Mouse (Mus musculus) adipocyte (in vitro differentiated cells): Measurements from ENCODE around the gene Map3k6.

Experiments
- DNase-seq: peaks from one replicate; pipeline ENCODE4 v3.0.0-alpha.2; 2016; ENCODE audit warnings: low spot score

The Map3k6 gene

DNA sequence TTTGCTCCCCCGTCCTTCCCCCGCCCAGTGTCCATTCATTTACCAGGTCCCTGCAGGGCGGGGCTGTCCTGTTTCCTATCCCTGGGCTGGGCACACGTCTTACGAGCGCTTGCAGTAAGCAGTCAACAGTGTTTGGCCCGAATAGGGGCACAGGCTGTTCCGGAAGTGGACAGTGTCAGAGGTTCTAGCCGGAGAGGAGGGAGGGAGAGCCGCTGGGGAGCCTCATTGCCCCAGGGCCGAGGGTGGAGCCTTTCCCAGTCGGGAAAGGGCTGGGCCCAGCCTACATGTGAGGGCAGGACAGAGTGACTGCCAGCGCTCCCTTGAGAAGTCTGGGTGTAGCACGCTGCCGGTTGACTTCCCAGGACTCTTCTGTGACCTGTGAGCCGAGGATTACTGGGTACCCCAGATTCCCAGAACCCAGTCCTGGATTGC is at the start of gene Map3k6:
Map3k6 (plus strand) TSS at position 329 of the 432 bp plus-strand sequence.
- peak; percentile 97 for DNase-seq

DNA sequence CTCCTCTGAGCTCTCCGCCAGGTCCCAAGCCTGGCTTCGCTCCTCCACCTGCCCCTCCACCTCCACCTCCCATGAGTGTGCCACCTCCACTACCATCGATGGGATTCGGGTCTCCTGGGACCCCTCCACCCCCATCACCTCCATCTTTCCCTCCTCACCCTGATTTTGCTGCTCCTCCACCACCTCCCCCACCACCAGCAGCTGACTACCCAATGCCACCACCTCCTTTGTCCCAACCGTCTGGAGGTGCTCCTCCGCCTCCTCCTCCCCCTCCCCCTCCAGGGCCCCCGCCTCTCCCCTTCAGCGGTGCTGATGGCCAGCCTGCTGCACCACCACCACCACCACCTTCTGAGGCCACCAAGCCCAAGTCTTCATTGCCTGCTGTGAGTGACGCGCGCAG is 46.1 kb upstream of the Map3k6 start:
- DNase-seq = no peak

GRCm38 (mm10) chr4:133195014-133195413 is 45.6 kb upstream of the Map3k6 start:
- DNase-seq = no peak

- DNase-seq = no peak
Observed at GRCm38 (mm10) chr4:133196136-133196535, 44.5 kb upstream of the Map3k6 start.

- DNase-seq = no peak
Observed at GRCm38 (mm10) chr4:133196852-133197251, 43.8 kb upstream of the Map3k6 start.

DNA sequence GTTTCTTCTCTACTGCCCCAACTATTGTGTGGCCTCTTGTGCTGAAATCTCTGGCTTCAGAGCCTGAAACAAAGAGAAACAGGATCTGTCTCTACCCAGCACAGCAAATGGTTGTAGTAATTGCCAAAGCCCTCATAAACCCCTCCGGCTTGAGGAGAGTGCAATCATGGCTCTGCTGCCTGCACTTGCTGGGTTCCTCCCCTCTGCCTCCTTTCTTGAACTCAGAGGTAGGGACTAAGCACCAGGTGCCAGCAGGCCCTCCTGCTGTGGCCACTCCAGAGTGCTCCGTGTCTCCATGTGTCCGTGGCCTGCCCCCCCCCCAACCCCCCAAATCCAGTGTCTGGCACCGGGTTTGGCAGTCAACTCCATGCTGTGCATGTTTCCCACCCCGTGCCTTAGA is 43.3 kb upstream of the Map3k6 start:
- no peak for DNase-seq

- DNase-seq = no peak
Observed at GRCm38 (mm10) chr4:133197801-133198286, 42.8 kb upstream of the Map3k6 start.

DNA sequence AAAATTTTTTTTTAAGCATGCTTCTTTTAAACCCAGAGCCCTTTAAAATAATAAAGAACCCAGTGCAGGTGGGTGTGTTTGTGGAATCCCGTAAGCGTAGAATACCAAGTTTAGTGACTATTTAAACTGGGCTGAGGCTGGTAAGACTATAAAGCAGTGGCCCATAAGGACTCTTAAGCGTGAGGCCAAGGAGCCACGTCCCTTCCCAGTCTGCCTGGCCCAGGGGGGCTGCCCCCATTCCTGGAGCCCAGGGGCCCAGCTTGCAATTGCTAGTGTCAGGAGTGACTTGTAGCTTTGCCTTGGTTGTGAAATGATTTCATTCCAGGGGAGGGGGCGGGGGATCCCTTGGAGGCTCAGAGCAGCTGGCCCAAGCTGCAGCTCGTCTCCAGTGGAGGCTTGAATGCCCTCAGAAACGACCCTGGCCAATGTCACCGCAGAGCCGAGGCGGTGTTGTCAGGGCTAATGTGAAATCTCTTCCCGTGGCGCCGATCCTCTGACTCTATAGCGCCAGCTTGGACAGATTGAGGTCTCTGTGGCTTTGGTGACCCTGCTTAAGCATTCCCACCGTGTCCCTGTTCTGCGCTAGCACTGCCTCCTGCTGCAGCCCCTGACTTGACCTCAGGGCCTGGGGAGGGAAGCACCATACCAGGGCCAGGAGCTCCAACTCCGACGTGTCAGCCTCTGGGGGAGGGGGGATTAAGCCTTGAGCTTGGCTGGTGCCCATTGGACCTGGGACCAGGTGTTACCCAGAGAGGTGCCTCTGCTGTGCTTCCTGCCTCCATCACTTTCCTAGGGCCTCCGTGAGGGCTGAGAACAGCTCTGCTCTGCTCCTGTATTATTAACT is 42.1 kb upstream of the Map3k6 start:
- no peak for DNase-seq

GRCm38 (mm10) chr4:133199743-133200142 is 40.9 kb upstream of the Map3k6 start:
- no peak for DNase-seq

- no peak for DNase-seq
Observed at GRCm38 (mm10) chr4:133200343-133200742, 40.3 kb upstream of the Map3k6 start.

DNA sequence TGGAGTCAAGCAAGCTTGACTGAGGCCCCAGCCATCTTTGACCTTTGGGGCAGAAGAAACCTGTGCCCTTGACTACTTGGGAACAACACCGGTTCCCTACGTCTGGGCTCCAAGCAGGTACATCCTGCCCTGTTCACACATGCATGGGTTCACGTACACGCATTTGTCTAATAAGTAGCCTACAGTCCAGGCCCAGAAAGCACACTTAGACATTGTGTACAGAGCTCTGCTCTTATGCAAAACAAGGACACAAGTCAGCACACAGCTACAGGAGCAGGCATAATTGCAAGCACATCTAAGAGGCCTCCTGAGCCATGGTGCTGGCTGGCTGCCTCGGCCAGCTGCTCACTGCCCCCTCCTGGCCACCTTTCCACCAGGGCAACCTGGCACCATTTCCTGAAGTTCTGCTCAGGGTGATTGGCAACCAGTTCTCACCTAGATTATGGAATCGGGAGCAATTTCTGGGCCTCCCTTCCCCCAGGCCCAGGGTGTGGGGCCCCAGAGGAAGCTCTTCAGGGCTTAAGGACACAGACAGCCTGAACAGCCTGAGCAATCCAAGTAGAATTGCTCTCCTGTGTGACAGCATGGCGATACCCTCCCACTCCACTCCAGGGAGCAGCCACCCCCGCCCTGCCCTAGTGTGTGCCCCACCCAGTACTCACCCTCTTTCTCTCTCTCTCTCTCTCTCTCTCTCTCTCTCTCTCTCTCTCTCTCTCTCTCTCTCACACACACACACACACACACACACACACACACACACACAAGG is 39.4 kb upstream of the Map3k6 start:
- DNase-seq = peak; percentile 77

DNA sequence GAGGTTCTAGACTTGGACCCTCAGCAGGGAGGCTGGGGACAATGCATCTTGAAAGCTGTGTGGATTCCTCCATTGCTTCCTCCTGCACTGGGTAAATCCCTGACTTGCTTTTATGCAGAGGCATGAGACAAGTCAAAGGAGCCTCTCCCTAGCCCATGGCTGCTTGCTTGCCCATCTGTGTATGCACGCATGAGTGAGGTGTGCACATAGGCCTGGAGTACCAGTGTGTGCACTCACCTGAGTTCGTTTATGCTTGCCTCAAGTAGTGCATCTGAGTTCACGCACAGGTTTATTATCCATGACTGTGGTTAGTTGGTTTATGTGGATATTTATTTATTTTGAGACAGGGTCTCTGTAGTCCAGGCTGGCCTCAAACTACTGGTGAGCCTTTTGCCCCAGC is 38.4 kb upstream of the Map3k6 start:
- DNase-seq = no peak

GRCm38 (mm10) chr4:133203591-133203990 is 37.0 kb upstream of the Map3k6 start:
- no peak for DNase-seq

- DNase-seq = no peak
Observed at GRCm38 (mm10) chr4:133204379-133204778, 36.2 kb upstream of the Map3k6 start.

DNA sequence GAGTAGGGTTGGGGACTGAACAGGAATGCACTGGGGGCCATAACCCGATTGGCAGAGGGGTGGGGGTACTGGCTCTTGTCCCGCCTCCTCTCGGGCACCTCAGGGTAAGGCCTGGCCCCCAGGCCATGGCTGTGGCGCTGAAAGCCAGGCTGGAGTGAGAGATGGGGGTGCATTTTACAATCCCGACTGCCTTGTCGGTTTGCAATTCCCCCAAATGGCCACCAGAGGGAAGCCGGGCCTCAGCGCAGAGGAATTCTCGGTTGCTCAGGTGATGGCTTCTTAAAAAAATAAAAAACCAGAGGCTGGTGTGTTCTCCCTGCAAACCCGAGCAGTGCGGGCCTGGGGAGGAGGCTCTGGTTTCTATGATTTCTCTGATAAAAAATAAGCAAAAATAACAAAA is 31.3 kb upstream of the Map3k6 start:
- peak; percentile 74 for DNase-seq

DNA sequence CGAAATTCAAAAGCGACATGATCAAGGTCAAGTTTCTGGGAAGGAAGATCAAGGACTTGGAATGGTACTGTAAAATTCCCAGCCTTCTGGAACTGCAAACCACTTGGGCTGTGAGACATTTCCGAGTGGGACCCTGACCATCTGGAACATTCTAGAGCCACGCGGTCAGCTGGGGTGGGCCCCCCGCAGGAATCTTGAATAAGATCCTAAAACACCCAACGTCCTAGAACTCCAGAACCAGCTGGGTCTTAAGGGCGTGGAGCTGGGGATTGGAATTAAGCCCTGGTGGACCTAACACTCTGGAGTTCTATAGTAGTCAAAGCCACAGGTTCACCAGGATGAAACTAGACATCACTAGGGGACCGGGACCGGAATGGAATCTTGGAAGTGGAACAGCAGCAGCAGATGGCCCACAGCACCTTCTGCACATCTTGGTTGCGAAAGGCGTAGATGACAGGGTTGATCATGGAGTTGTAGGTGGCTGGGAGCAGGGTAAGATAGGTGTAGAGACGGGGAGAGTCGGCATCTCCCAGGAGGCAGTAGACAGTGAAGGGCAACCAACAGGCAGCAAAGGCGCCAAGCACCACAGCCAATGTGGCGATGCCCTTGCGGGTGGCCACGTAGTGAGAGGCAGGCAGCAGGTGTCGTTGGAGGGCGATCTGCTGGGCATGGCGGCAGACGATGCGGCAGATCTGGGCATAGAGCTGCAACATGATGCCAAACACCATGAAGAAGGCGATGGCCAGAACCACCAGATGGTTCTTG is 30.4 kb upstream of the Map3k6 start:
- DNase-seq = no peak

DNA sequence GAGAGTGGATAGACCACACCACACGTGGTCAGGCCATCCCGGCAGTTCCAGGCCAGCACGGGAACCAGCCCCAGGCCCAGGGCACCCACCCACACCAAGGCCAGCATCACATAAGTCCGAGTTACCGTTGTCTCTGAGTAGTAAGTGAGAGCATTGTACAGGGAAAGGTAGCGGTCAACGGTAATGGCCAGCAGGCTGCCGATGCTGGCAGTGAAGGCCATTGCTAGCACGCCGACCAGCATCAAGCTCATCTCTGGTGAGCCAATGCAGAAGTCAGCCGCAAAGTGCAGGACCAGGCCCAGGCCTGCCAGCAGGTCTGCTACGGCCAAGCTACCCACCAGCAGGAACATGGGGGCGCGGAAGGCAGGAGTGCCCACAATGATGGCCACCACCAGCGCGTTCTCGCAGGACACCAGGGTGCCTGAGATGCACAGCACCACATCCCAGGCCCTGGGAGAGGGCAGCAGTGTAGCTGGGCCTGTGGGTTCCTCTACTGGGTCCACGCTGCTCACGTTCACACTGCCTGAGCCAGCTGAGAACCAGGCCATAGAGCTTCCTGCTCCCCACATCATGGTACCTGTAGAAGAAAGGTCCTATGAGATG is 29.7 kb upstream of the Map3k6 start:
- DNase-seq = no peak

GRCm38 (mm10) chr4:133211751-133212561 is 28.7 kb upstream of the Map3k6 start, which contains the start of the genes Cd164l2 and Gpr3:
Cd164l2 (plus strand) TSS chr4:133212131.
Gpr3 (minus strand) TSS chr4:133212536.
- DNase-seq = no peak

DNA sequence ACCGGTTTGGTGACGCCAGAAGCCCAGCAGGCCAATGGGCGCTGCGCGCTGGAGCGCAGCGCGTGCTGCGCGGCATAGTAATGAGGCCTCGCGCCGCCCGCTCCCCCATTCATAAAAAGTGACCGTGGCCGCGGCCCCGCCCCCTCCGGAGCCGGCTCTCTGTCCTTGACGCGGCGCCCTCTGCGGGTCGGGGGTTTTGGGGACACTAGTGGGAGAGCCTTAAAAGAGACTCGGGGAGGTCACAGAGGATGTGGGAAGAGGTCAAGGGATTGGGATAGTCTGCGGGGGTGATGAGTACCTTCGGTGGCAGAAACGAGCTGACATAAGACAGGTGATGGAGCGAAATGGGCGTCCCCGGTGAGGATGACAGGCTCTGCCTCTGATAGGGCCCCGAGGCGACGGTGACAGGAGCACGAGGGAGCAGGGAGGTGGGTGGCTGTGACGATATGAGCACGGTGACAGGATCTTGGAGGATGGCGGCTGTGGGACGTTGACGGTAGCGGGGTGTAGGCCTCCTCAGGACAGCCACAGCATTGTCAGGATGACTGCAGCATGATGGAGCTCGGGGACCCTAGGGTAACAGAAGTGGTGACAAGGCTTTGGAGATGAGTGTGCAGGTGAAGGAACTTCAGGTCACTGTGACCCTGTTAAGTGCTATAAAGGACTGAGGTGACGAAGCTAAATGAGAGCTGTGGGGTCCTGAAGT is 27.9 kb upstream of the Map3k6 start:
- no peak for DNase-seq

GRCm38 (mm10) chr4:133213268-133213590 is 27.4 kb upstream of the Map3k6 start:
- no peak for DNase-seq
